Mouse (Mus musculus): ENCODE data around the gene Myocd. TPM values are rescaled to one million over a fixed set of nuclear protein-coding genes. Genes with fewer than 3 reads are reported as not detected.
A peak's percentile ranks its signal among the peaks of the same experiment; 100 is the strongest.

The Myocd gene
- polyA plus RNA-seq, 1 experiment from 2014 or later, result 0.89 TPM

- H3K9me3 ChIP-seq (replicated peaks), result no peaks in the 10 kb centered on the region
- H3K36me3 ChIP-seq, result no peaks in the 10 kb centered on the region
- no peaks in the 10 kb centered on the region for H3K27me3 ChIP-seq
- no peak overlapping the region for H3K4me3 ChIP-seq
- H3K4me2 ChIP-seq (replicated peaks), result no peak overlapping the region
- no peak overlapping the region for H3K27ac ChIP-seq
- ATAC-seq (ENCODE audit: low FRiP score), result no peak
- H3K9ac ChIP-seq, result no peak overlapping the region
- no peaks in the 10 kb centered on the region for H3K4me1 ChIP-seq
- WGBS, result 46% methylated on average over 6 of the region's 6 CpGs
These were observed 60.3 kb downstream of the Myocd start for GRCm38 (mm10) chr11:65209441-65209840.

- 78% methylated on average over 5 of the region's 5 CpGs for WGBS
- H3K4me3 ChIP-seq, result no peak overlapping the region
- no peaks in the 10 kb centered on the region for H3K27me3 ChIP-seq
- no peaks in the 10 kb centered on the region for H3K36me3 ChIP-seq
- no peaks in the 10 kb centered on the region for H3K4me1 ChIP-seq
- no peak for ATAC-seq (ENCODE audit: low FRiP score)
- H3K4me2 ChIP-seq (replicated peaks), result no peak overlapping the region
- no peaks in the 10 kb centered on the region for H3K9me3 ChIP-seq (replicated peaks)
- no peak overlapping the region for H3K9ac ChIP-seq
- no peak overlapping the region for H3K27ac ChIP-seq
These were observed 64.5 kb downstream of the Myocd start for GRCm38 (mm10) chr11:65205306-65205705.

- H3K9me3 ChIP-seq (replicated peaks), result no peaks in the 10 kb centered on the region
- H3K4me1 ChIP-seq, result no peaks in the 10 kb centered on the region
- H3K27me3 ChIP-seq, result no peaks in the 10 kb centered on the region
- WGBS, result 67% methylated on average over 13 of the region's 13 CpGs
- no peak overlapping the region for H3K9ac ChIP-seq
- H3K27ac ChIP-seq, result no peak overlapping the region
- no peak for ATAC-seq (ENCODE audit: low FRiP score)
- H3K4me3 ChIP-seq, result no peak overlapping the region
- H3K36me3 ChIP-seq, result no peaks in the 10 kb centered on the region
- no peak overlapping the region for H3K4me2 ChIP-seq (replicated peaks)
These were observed 65.1 kb downstream of the Myocd start for GRCm38 (mm10) chr11:65204651-65205050.

DNA sequence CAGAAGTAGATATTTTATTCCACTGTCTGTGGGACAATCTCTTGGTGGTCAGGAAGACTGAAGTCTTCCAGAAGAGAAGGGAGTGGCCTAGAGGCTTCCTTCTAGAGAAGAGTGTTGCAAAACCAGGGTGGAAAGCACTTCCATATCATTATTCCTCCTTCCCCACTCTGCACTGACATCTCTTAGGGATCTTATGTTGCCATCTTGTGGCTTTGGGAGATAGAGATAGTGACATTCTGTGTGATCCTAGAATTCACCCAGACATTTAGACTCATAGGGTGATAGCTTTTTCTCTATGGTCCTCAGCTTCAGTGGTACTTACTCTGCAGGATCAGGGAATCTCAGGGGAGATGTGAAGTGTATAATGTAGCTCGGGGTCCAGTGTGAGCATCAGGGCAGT, 66.8 kb downstream of the Myocd start:
- no peak for ATAC-seq (ENCODE audit: low FRiP score)
- Histone ChIP-seq H3K4me3 (no peak overlapping the region), H3K27me3 (no peaks in the 10 kb centered on the region), H3K9ac (no peak overlapping the region), H3K4me2 (replicated peaks) (no peak overlapping the region), H3K27ac (no peak overlapping the region), H3K4me1 (no peaks in the 10 kb centered on the region), H3K36me3 (no peaks in the 10 kb centered on the region), H3K9me3 (replicated peaks) (no peaks in the 10 kb centered on the region)
- 92% methylated on average over 1 of the region's 1 CpGs for WGBS

DNA sequence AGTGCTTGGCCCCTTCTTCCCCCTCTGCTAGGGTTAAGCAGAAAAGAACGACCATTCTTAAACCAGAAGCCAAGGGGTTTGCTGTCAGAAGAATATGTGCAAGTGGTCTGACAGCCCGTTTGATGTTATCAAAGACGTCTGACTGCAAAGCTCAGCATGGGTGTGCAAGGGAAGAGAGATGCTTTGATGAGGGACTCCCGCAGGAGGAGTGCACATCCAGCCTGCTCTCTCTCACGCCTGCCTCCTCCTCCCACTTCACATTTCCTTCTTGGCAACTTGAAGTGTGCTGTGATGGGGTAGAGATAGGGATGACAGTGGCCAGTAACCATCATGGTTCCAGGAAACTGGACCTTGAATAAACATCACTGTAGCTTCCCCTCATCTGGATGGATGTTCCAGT, 67.6 kb downstream of the Myocd start:
- no peaks in the 10 kb centered on the region for H3K36me3 ChIP-seq
- no peak overlapping the region for H3K27ac ChIP-seq
- no peaks in the 10 kb centered on the region for H3K4me1 ChIP-seq
- no peak overlapping the region for H3K4me3 ChIP-seq
- no peaks in the 10 kb centered on the region for H3K9me3 ChIP-seq (replicated peaks)
- H3K4me2 ChIP-seq (replicated peaks), result no peak overlapping the region
- ATAC-seq (ENCODE audit: low FRiP score), result no peak
- WGBS, result 43% methylated on average over 5 of the region's 5 CpGs
- no peak overlapping the region for H3K9ac ChIP-seq
- no peaks in the 10 kb centered on the region for H3K27me3 ChIP-seq

GRCm38 (mm10) chr11:65198026-65198425, 71.8 kb downstream of the Myocd start:
- H3K4me1 ChIP-seq, result no peaks in the 10 kb centered on the region
- H3K4me2 ChIP-seq (replicated peaks), result no peak overlapping the region
- H3K27me3 ChIP-seq, result no peaks in the 10 kb centered on the region
- H3K36me3 ChIP-seq, result no peaks in the 10 kb centered on the region
- no peaks in the 10 kb centered on the region for H3K9me3 ChIP-seq (replicated peaks)
- H3K9ac ChIP-seq, result no peak overlapping the region
- ATAC-seq (ENCODE audit: low FRiP score), result no peak
- H3K27ac ChIP-seq, result no peak overlapping the region
- WGBS, result 81% methylated on average over 3 of the region's 3 CpGs
- H3K4me3 ChIP-seq, result no peak overlapping the region

DNA sequence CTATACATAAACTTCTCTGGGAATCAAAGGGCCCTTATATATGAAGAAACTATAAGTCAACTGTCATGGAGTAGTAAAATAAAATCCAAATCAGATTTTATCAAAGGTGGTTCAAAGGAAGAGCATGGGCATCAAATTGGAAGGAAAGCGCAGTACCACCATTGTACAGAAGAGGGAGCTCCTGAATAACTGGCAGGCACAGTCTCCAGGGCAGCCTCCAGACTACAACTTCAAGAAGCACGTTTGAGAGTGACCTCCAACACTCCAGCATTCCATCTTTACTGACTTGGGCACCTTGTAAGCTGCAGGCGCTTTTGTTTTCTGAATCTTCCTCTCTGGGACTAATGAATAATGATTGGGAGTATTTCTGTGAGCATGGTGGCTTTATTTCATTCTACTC, 72.5 kb downstream of the Myocd start:
- no peak for ATAC-seq (ENCODE audit: low FRiP score)
- Histone ChIP-seq H3K27me3 (no peaks in the 10 kb centered on the region), H3K36me3 (no peaks in the 10 kb centered on the region), H3K4me3 (no peak overlapping the region), H3K9ac (no peak overlapping the region), H3K9me3 (replicated peaks) (no peaks in the 10 kb centered on the region), H3K4me2 (replicated peaks) (no peak overlapping the region), H3K27ac (no peak overlapping the region), H3K4me1 (no peaks in the 10 kb centered on the region)
- 7% methylated on average over 3 of the region's 3 CpGs for WGBS

DNA sequence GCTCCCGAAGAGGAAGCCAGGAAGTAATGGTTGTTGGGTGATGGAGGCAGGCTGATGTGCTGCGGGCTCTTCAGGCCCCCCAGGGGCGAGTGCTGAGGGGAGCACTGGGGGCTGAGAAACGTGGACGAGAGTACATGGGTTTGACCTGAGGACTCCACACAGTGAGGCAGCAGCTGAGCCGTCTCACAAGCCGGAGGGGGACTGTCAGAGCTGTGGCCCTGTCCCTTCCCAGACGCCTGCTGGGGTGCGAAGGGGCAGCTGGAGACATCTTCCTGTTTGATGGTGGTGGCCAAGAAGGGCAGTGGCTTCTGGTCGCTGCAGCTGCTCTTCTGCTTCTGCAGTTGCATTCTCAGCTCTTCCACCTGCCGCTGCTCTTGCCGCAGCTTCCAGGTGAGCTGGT, 82.8 kb downstream of the Myocd start:
- no peak overlapping the region for H3K4me3 ChIP-seq
- no peaks in the 10 kb centered on the region for H3K27me3 ChIP-seq
- no peak overlapping the region for H3K4me2 ChIP-seq (replicated peaks)
- 79% methylated on average over 12 of the region's 12 CpGs for WGBS
- ATAC-seq (ENCODE audit: low FRiP score), result no peak
- no peak overlapping the region for H3K27ac ChIP-seq
- no peaks in the 10 kb centered on the region for H3K4me1 ChIP-seq
- no peaks in the 10 kb centered on the region for H3K36me3 ChIP-seq
- H3K9me3 ChIP-seq (replicated peaks), result no peaks in the 10 kb centered on the region
- H3K9ac ChIP-seq, result no peak overlapping the region

- ATAC-seq (ENCODE audit: low FRiP score), result no peak
- H3K9ac ChIP-seq, result no peak overlapping the region
- 97% methylated on average over 1 of the region's 1 CpGs for whole genome bisulfite sequencing
- no peaks in the 10 kb centered on the region for H3K9me3 ChIP-seq (replicated peaks)
- no peak overlapping the region for H3K4me3 ChIP-seq
- H3K36me3 ChIP-seq, result no peaks in the 10 kb centered on the region
- no peak overlapping the region for H3K27ac ChIP-seq
- H3K27me3 ChIP-seq, result no peaks in the 10 kb centered on the region
- no peak overlapping the region for H3K4me2 ChIP-seq (replicated peaks)
- H3K4me1 ChIP-seq, result no peaks in the 10 kb centered on the region
These were observed 84.7 kb downstream of the Myocd start for GRCm38 (mm10) chr11:65185114-65185513.

- Histone ChIP-seq H3K4me2 (replicated peaks) (no peak overlapping the region), H3K9me3 (replicated peaks) (no peaks in the 10 kb centered on the region), H3K9ac (no peak overlapping the region), H3K27me3 (no peaks in the 10 kb centered on the region), H3K4me3 (no peak overlapping the region), H3K4me1 (no peaks in the 10 kb centered on the region), H3K27ac (no peak overlapping the region), H3K36me3 (no peaks in the 10 kb centered on the region)
- 86% methylated on average over 4 of the region's 4 CpGs for WGBS
- ATAC-seq (ENCODE audit: low FRiP score), result no peak
These were observed 99.6 kb downstream of the Myocd start for GRCm38 (mm10) chr11:65170121-65170750.

- WGBS, result under 1% methylated on average over 24 of the region's 27 CpGs
- Histone ChIP-seq H3K27ac (peak within 1 kb of the TSS; percentile 75), H3K4me1 (peaks cover 7% of the 10 kb centered on the region), H3K4me3 (peak within 1 kb of the TSS; percentile 89), H3K9me3 (replicated peaks) (no peaks in the 10 kb centered on the region), H3K9ac (peak within 1 kb of the TSS; percentile 88), H3K27me3 (peaks cover 14% of the 10 kb centered on the region), H3K4me2 (replicated peaks) (peak within 1 kb of the TSS; percentile 94), H3K36me3 (no peaks in the 10 kb centered on the region)
- peak; percentile 97 for ATAC-seq (ENCODE audit: low FRiP score)
These were observed 107.0 kb downstream of the Myocd start, which contains the start of gene Arhgap44 for GRCm38 (mm10) chr11:65162767-65163120. Arhgap44 (minus strand) TSS chr11:65162961.

- Histone ChIP-seq H3K9ac (peak overlapping the region; percentile 88), H3K4me1 (peaks cover 7% of the 10 kb centered on the region), H3K27ac (peak overlapping the region; percentile 75), H3K36me3 (no peaks in the 10 kb centered on the region), H3K27me3 (peaks cover 14% of the 10 kb centered on the region), H3K4me3 (peak overlapping the region; percentile 89), H3K4me2 (replicated peaks) (peak overlapping the region; percentile 94), H3K9me3 (replicated peaks) (no peaks in the 10 kb centered on the region)
- 0% methylated on average over 49 of the region's 49 CpGs for WGBS
- ATAC-seq (ENCODE audit: low FRiP score), result peak; percentile 85
These were observed 107.7 kb downstream of the Myocd start for GRCm38 (mm10) chr11:65161881-65162766.
